In the genomic region with DNA sequence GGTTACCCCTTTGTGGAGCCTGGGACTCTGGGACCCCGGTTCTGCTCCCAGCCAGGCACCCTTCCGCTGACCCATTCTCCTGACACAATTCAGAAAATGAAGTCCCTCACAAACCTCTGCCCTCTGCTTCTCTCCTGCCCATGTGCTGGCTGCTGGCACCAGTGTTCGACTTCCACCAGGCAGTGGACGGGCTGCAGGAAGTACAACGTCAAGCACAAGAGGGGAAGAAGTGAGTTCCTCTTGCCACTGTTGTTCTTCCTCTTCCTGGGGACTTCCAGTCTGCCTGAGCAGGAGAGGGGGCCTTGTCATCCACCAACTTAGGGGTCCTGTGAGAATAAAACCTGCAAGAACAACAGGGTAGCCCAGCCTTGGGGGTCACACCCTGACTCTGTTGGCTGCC, we compare ENCODE assay signal across 15 mouse cellular contexts. TPM values are rescaled to one million over a fixed set of nuclear protein-coding genes. Genes with fewer than 3 reads are reported as not detected.
DNase-seq lines count a peak whose midpoint lies in the region; ATAC-seq and TF ChIP-seq lines count a peak whose summit lies in the region.
"Had no signal": no experiment of that assay in that cellular context is flagged by ENCODE, and none has a peak within 500 bp of the region (broad histone marks: within the 10 kb centered on the region; RNA-seq: fewer than 3 reads in every experiment).

No protein-coding gene starts in this region.

- no peak for TF ChIP-seq CTCF in bone marrow, adult 2 months (IDR thresholded peaks at IDR 0.05; ENCODE audit: control insufficient read depth, insufficient read depth, low read length)
- TF ChIP-seq CTCF in midbrain, postnatal 0 days (IDR thresholded peaks at IDR 0.05): no peak

- H3K4me1 ChIP-seq in kidney, embryonic 15.5 days: peaks cover 39% of the 10 kb centered on the region
- peaks cover 21% of the 10 kb centered on the region for H3K4me1 ChIP-seq in bone marrow, adult 2 months (ENCODE audit: control insufficient read depth, insufficient read depth, low read length)
- H3K4me1 ChIP-seq in midbrain, postnatal 0 days (ENCODE audit: insufficient read depth, low read length): peaks cover 3% of the 10 kb centered on the region; the same call in 1 of the 2 replicates

- no peak for DNase-seq in kidney, adult 18-20 months
- DNase-seq in A20 (ENCODE audit: low read depth, low spot score): peak; percentile 41
- DNase-seq in lung, postnatal 4 days: peak; percentile 54 to 55
- DNase-seq in T-cell, adult 2 months (ENCODE audit: low spot score): no peak
- DNase-seq in midbrain, postnatal 0 days (ENCODE audit: low spot score): no peak
- DNase-seq: cerebellum, adult 9-11 months; heart, postnatal 10 days; kidney, adult 9 months; right cerebral cortex, postnatal 25 days had no signal

- no peaks in the 10 kb centered on the region for H3K9me3 ChIP-seq in kidney, embryonic 15.5 days (replicated peaks)
- no peaks in the 10 kb centered on the region for H3K9me3 ChIP-seq in midbrain, postnatal 0 days (ENCODE audit: low read length)
- H3K9me3 ChIP-seq: midbrain, embryonic 12.5 days had no signal

- H3K27ac ChIP-seq in kidney, embryonic 15.5 days: 0 out of 2 replicates have a peak overlapping the region, but pooled peaks have one; percentile 29
- H3K27ac ChIP-seq in bone marrow, adult 2 months (ENCODE audit: control insufficient read depth, insufficient read depth, low read depth, low read length, poor library complexity): peak overlapping the region; percentile 92
- no peak overlapping the region for H3K27ac ChIP-seq in midbrain, postnatal 0 days (ENCODE audit: low read depth, low read length)
- H3K27ac ChIP-seq: layer of hippocampus, adult 2 months; midbrain, embryonic 12.5 days had no signal

- 79% methylated on average over 5 of the region's 5 CpGs for WGBS in kidney, embryonic 15.5 days
- WGBS in bone marrow, adult 2 months: 32% methylated on average over 5 of the region's 5 CpGs
- WGBS in midbrain, postnatal 0 days: 81% methylated on average over 5 of the region's 5 CpGs

- H3K9ac ChIP-seq in kidney, embryonic 15.5 days: no peak overlapping the region
- H3K9ac ChIP-seq in midbrain, postnatal 0 days (replicated peaks; ENCODE audit: low read length, poor library complexity, severe bottlenecking): no peak overlapping the region
- H3K9ac ChIP-seq: midbrain, embryonic 12.5 days had no signal

- no peaks in the 10 kb centered on the region for H3K36me3 ChIP-seq in kidney, embryonic 15.5 days
- no peaks in the 10 kb centered on the region for H3K36me3 ChIP-seq in midbrain, postnatal 0 days (ENCODE audit: insufficient read depth, low read length)
- H3K36me3 ChIP-seq: midbrain, embryonic 12.5 days had no signal

- ATAC-seq in kidney, embryonic 15.5 days (replicated peaks; ENCODE audit: low FRiP score): no peak
- ATAC-seq in midbrain, postnatal 0 days (ENCODE audit: low FRiP score): no peak
- ATAC-seq: CD4-positive, CD25-positive, alpha-beta regulatory T cell, adult 4 months had no signal

- H3K4me3 ChIP-seq in kidney, embryonic 15.5 days (replicated peaks): no peak overlapping the region
- H3K4me3 ChIP-seq in bone marrow, adult 2 months (replicated peaks; ENCODE audit: control insufficient read depth, low read depth, low read length): peak overlapping the region; percentile 29
- H3K4me3 ChIP-seq in midbrain, postnatal 0 days (ENCODE audit: low read depth, low read length): no peak overlapping the region
- H3K4me3 ChIP-seq: erythroblast, embryonic 14.5 days; layer of hippocampus, adult 2 months; midbrain, embryonic 12.5 days had no signal

- H3K27me3 ChIP-seq in kidney, embryonic 15.5 days: no peaks in the 10 kb centered on the region
- H3K27me3 ChIP-seq in midbrain, postnatal 0 days (ENCODE audit: insufficient read depth, low read length): no peaks in the 10 kb centered on the region
- H3K27me3 ChIP-seq: midbrain, embryonic 12.5 days had no signal

- TF ChIP-seq POLR2A in bone marrow, adult 2 months (IDR thresholded peaks at IDR 0.05; ENCODE audit: borderline replicate concordance, control insufficient read depth, low read depth, low read length): 0 out of 2 replicates have a peak, but pooled peaks have one; percentile 41

- H3K4me2 ChIP-seq in kidney, embryonic 15.5 days: no peak overlapping the region
- no peak overlapping the region for H3K4me2 ChIP-seq in midbrain, postnatal 0 days (ENCODE audit: low read depth, low read length, poor library complexity, severe bottlenecking)
- H3K4me2 ChIP-seq: midbrain, embryonic 12.5 days had no signal

RNA-seq across cellular contexts. Expression of gene Siva1, which starts 11.6 kb away (rescaled TPM):
- 255 and 266 TPM in 2 replicates for polyA plus RNA-seq in kidney, embryonic 15.5 days (2015; fragmentation: Nextera tagmentation; extraction: Ambion mirVana)
- polyA plus RNA-seq in bone marrow, adult 2 months (2011; ENCODE audit: insufficient read depth, insufficient read length, low replicate concordance, missing spikeins): 47.7 and 81.1 TPM in 2 replicates
- 24.0 and 25.4 TPM in 2 replicates for total RNA-seq in midbrain, postnatal 0 days (2014; rRNA removed)
- polyA plus RNA-seq in midbrain, postnatal 0 days (2015; fragmentation: Nextera tagmentation; extraction: Ambion mirVana): 43.4 and 45.5 TPM in 2 replicates

RNA-seq across cellular contexts. Expression of gene Adssl1, which starts 13.1 kb away (rescaled TPM):
- polyA plus RNA-seq in kidney, embryonic 15.5 days (2015; fragmentation: Nextera tagmentation; extraction: Ambion mirVana): 11.6 and 12.4 TPM in 2 replicates
- 21.0 and 44.8 TPM in 2 replicates for polyA plus RNA-seq in bone marrow, adult 2 months (2011; ENCODE audit: insufficient read depth, insufficient read length, low replicate concordance, missing spikeins)
- 2.0 and 4.1 TPM in 2 replicates for total RNA-seq in midbrain, postnatal 0 days (2014; rRNA removed)
- 8.2 and 9.4 TPM in 2 replicates for polyA plus RNA-seq in midbrain, postnatal 0 days (2015; fragmentation: Nextera tagmentation; extraction: Ambion mirVana)

RNA-seq across cellular contexts. Expression of gene Akt1, which starts 41.8 kb away (rescaled TPM):
- polyA plus RNA-seq in kidney, embryonic 15.5 days (2015; fragmentation: Nextera tagmentation; extraction: Ambion mirVana): 53.7 and 56.7 TPM in 2 replicates
- polyA plus RNA-seq in bone marrow, adult 2 months (2011; ENCODE audit: insufficient read depth, insufficient read length, low replicate concordance, missing spikeins): 39.8 and 56.1 TPM in 2 replicates
- total RNA-seq in midbrain, postnatal 0 days (2014; rRNA removed): 201 and 208 TPM in 2 replicates
- 93.1 and 93.3 TPM in 2 replicates for polyA plus RNA-seq in midbrain, postnatal 0 days (2015; fragmentation: Nextera tagmentation; extraction: Ambion mirVana)

RNA-seq across cellular contexts. Expression of gene Inf2, which starts 44.3 kb away (rescaled TPM):
- 3.8 and 4.8 TPM in 2 replicates for polyA plus RNA-seq in kidney, embryonic 15.5 days (2015; fragmentation: Nextera tagmentation; extraction: Ambion mirVana)
- polyA plus RNA-seq in bone marrow, adult 2 months (2011; ENCODE audit: insufficient read depth, insufficient read length, low replicate concordance, missing spikeins): 40.0 and 82.8 TPM in 2 replicates
- 3.6 and 3.7 TPM in 2 replicates for total RNA-seq in midbrain, postnatal 0 days (2014; rRNA removed)
- 1.3 TPM in 2 replicates for polyA plus RNA-seq in midbrain, postnatal 0 days (2015; fragmentation: Nextera tagmentation; extraction: Ambion mirVana)

RNA-seq across cellular contexts. Expression of gene Zbtb42, which starts 45.7 kb away (rescaled TPM):
- polyA plus RNA-seq in kidney, embryonic 15.5 days (2015; fragmentation: Nextera tagmentation; extraction: Ambion mirVana): 4.0 and 4.6 TPM in 2 replicates
- 2.6 and 5.1 TPM in 2 replicates for polyA plus RNA-seq in bone marrow, adult 2 months (2011; ENCODE audit: insufficient read depth, insufficient read length, low replicate concordance, missing spikeins)
- total RNA-seq in midbrain, postnatal 0 days (2014; rRNA removed): 0.94 and 1.5 TPM in 2 replicates
- polyA plus RNA-seq in midbrain, postnatal 0 days (2015; fragmentation: Nextera tagmentation; extraction: Ambion mirVana): 1.2 and 1.8 TPM in 2 replicates

Comparison
In these comparisons a context has a peak if more than half of its experiments do, and no peak if none do; other contexts are left out.
1. DNase-seq: peak in A20 (single experiment) and lung, postnatal 4 days (2 of 2); none in kidney, adult 18-20 months (single experiment), T-cell, adult 2 months (single experiment) and midbrain, postnatal 0 days (single experiment).